Mouse (Mus musculus) brown adipose tissue, adult 24 weeks (tissue): ENCODE data around the gene Chd2. TPM values are rescaled to one million over a fixed set of nuclear protein-coding genes. Genes with fewer than 3 reads are reported as not detected.

Experiments
- H3K27ac ChIP-seq: fragments of 200-500 bp; replicated peaks from 2 replicates; pipeline ENCODE4 v1.5.1; 2012; ENCODE audit warnings: low read depth, mild to moderate bottlenecking, low read length
- H3K4me1 ChIP-seq: fragments of 200-500 bp; 2 replicates; pipeline ENCODE4 v1.6.1; 2012; ENCODE audit warnings: low read length, mixed read lengths; ENCODE audit not compliant: control insufficient read depth, insufficient read depth, insufficient read length
- H3K4me3 ChIP-seq: fragments of 200-500 bp; 2 replicates; pipeline ENCODE4 v1.5.1; 2012; ENCODE audit warnings: low read depth, mild to moderate bottlenecking, low read length, moderate library complexity; ENCODE audit not compliant: insufficient read depth
- polyA plus RNA-seq: library from polyadenylated mRNA; stranded (reverse); fragments of >200 nt; gene quantifications from 2 replicates; pipeline ENCODE4 v1.2.4, GENCODE M21; 2012; ENCODE audit not compliant: missing spikeins, insufficient read depth, insufficient read length

Gene Chd2
- polyA plus RNA-seq, 1 experiment: 22.6 TPM

- H3K4me3 ChIP-seq: no peak overlapping the region
- no peak overlapping the region for H3K27ac ChIP-seq
- H3K4me1 ChIP-seq: no peaks in the 10 kb centered on the region
These were observed 107.3 kb downstream of the Chd2 start for GRCm38 (mm10) chr7:73434336-73434677.

- no peak overlapping the region for H3K27ac ChIP-seq
These were observed 107.8 kb downstream of the Chd2 start for GRCm38 (mm10) chr7:73433637-73434335.

GRCm38 (mm10) chr7:73428525-73428924 is 113.1 kb downstream of the Chd2 start:
- no peaks in the 10 kb centered on the region for H3K4me1 ChIP-seq
- no peak overlapping the region for H3K27ac ChIP-seq
- no peak overlapping the region for H3K4me3 ChIP-seq

More at GRCm38 (mm10) chr7:73433637-73434335, 107.8 kb downstream of the Chd2 start:
- Histone ChIP-seq H3K4me1 (no peaks in the 10 kb centered on the region), H3K4me3 (no peak overlapping the region)

- Histone ChIP-seq H3K4me3 (no peak overlapping the region), H3K27ac (no peak overlapping the region), H3K4me1 (no peaks in the 10 kb centered on the region)
These were observed 113.8 kb downstream of the Chd2 start for GRCm38 (mm10) chr7:73427794-73428193.

GRCm38 (mm10) chr7:73426752-73427386 is 114.8 kb downstream of the Chd2 start:
- no peak overlapping the region for H3K4me3 ChIP-seq
- no peaks in the 10 kb centered on the region for H3K4me1 ChIP-seq
- no peak overlapping the region for H3K27ac ChIP-seq

GRCm38 (mm10) chr7:73426235-73426634 is 115.4 kb downstream of the Chd2 start:
- Histone ChIP-seq H3K4me1 (no peaks in the 10 kb centered on the region), H3K27ac (no peak overlapping the region), H3K4me3 (no peak overlapping the region)

GRCm38 (mm10) chr7:73425451-73425850 is 116.2 kb downstream of the Chd2 start:
- Histone ChIP-seq H3K4me3 (no peak overlapping the region), H3K27ac (0 out of 2 replicates have a peak overlapping the region, but pooled peaks have one; percentile 9), H3K4me1 (no peaks in the 10 kb centered on the region)

GRCm38 (mm10) chr7:73424705-73425104 is 116.9 kb downstream of the Chd2 start:
- Histone ChIP-seq H3K27ac (0 out of 2 replicates have a peak overlapping the region, but pooled peaks have one; percentile 9), H3K4me3 (no peak overlapping the region), H3K4me1 (no peaks in the 10 kb centered on the region)

GRCm38 (mm10) chr7:73424243-73424642 is 117.4 kb downstream of the Chd2 start:
- Histone ChIP-seq H3K27ac (no peak overlapping the region), H3K4me1 (no peaks in the 10 kb centered on the region), H3K4me3 (no peak overlapping the region)

GRCm38 (mm10) chr7:73423236-73423635 is 118.4 kb downstream of the Chd2 start:
- Histone ChIP-seq H3K4me3 (no peak overlapping the region), H3K4me1 (no peaks in the 10 kb centered on the region), H3K27ac (no peak overlapping the region)

GRCm38 (mm10) chr7:73422223-73423113 is 119.2 kb downstream of the Chd2 start:
- Histone ChIP-seq H3K4me3 (no peak overlapping the region), H3K27ac (no peak overlapping the region), H3K4me1 (no peaks in the 10 kb centered on the region)

GRCm38 (mm10) chr7:73421278-73422015 is 120.2 kb downstream of the Chd2 start:
- Histone ChIP-seq H3K4me1 (no peaks in the 10 kb centered on the region), H3K4me3 (no peak overlapping the region), H3K27ac (no peak overlapping the region)

GRCm38 (mm10) chr7:73420827-73421226 is 120.8 kb downstream of the Chd2 start:
- Histone ChIP-seq H3K27ac (no peak overlapping the region), H3K4me3 (no peak overlapping the region), H3K4me1 (no peaks in the 10 kb centered on the region)

GRCm38 (mm10) chr7:73419375-73419774 is 122.3 kb downstream of the Chd2 start:
- H3K27ac ChIP-seq: no peak overlapping the region
- no peaks in the 10 kb centered on the region for H3K4me1 ChIP-seq
- H3K4me3 ChIP-seq: no peak overlapping the region

- H3K27ac ChIP-seq: 0 out of 2 replicates have a peak overlapping the region, but pooled peaks have one; percentile 5
- H3K4me1 ChIP-seq: 0 out of 2 replicates have a peak, but pooled peaks cover 3% of the 10 kb centered on the region
- no peak overlapping the region for H3K4me3 ChIP-seq
These were observed 127.4 kb downstream of the Chd2 start for GRCm38 (mm10) chr7:73414192-73414591.
